Mouse (Mus musculus): ENCODE results near the gene Olfr172. TPM values are rescaled to one million over a fixed set of nuclear protein-coding genes. Genes with fewer than 3 reads are reported as not detected.

Olfr172 gene
- polyA plus RNA-seq, 1 experiment from 2014 or later: not detected

DNA sequence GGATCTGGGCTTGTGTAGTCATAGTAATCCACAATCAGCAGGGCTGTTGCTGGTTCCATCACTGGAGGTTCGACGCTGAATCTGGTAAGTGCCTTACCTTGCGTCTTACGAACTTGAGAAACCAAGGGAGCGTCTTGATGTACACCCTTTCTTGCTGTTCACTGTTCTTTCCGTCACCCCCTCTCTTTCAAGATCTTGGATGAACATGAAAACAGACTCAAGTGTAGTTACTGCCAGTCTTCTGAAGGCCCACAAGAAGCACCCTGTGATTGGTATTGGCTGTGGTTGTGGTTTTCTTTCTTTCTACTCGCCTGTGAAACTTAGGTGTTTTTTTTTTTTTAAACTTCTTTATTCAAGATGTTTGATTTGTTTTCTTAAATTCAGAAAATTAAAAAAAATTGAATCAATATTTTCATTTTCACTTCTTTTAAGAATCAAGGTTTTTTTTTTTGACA lies 44.3 kb downstream of the Olfr172 start, which contains the start of gene Gpr15:
Gpr15 (minus strand) TSS at position 405 of the 455 bp plus-strand sequence.
- no peak within 1 kb of the TSS for H3K27ac ChIP-seq
- no peaks in the 10 kb centered on the region for H3K27me3 ChIP-seq (replicated peaks)
- no peaks in the 10 kb centered on the region for H3K4me1 ChIP-seq
- no peak within 1 kb of the TSS for H3K4me3 ChIP-seq
- H3K9me3 ChIP-seq (replicated peaks): no peaks in the 10 kb centered on the region
- no peak for ATAC-seq
- no peak within 1 kb of the TSS for H3K9ac ChIP-seq
- H3K36me3 ChIP-seq: no peaks in the 10 kb centered on the region
- no peak within 1 kb of the TSS for H3K4me2 ChIP-seq
- 81% methylated on average over 7 of the region's 7 CpGs for WGBS (ENCODE audit: insufficient replicate concordance)

DNA sequence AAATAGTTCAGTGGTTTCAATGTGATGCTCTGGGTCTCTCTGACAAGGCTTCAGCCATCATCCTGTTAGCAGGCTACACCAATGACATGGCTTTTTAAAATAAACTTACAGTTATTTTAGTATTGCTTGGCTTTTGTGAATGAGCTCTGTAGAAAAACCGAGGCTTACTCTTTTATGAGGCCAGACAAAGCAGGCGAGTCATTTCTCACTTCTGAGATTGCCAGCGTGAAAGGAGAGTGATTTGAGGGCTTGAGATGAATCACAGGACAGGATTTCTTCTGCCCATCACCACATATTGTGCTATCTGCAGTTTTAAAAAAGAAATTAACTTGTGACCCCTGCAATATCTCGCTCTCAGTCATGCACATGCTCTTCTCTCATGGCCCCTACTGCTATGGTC lies 48.0 kb downstream of the Olfr172 start:
- H3K9ac ChIP-seq: no peak overlapping the region
- H3K4me3 ChIP-seq: no peak overlapping the region
- no peak for ATAC-seq
- H3K27ac ChIP-seq: no peak overlapping the region
- no peak overlapping the region for H3K4me2 ChIP-seq
- H3K9me3 ChIP-seq (replicated peaks): no peaks in the 10 kb centered on the region
- no peaks in the 10 kb centered on the region for H3K36me3 ChIP-seq
- 53% methylated on average over 4 of the region's 4 CpGs for WGBS (ENCODE audit: insufficient replicate concordance)
- no peaks in the 10 kb centered on the region for H3K27me3 ChIP-seq (replicated peaks)
- no peaks in the 10 kb centered on the region for H3K4me1 ChIP-seq

DNA sequence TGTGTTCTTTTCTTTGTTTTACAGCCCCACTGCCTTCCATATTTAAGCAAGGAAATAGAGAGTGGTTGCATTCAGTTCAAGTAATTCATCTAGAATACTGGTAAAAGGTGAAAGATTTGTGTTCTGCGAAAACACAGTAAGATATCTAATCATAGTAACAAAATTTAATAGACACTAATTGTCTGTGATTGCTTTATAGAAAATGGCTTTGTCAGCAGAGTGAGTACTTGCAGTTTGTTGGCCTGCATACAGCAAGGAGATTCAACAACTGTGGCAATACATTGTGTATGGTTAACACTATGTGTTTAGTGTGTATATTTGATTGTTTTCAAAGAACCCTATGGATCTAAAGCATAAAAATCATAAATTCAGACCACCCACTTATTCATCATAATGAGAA lies 49.8 kb downstream of the Olfr172 start:
- ATAC-seq: no peak
- WGBS (ENCODE audit: insufficient replicate concordance): 75% methylated on average over 1 of the region's 1 CpGs
- Histone ChIP-seq H3K4me2 (no peak overlapping the region), H3K9me3 (replicated peaks) (no peaks in the 10 kb centered on the region), H3K27ac (no peak overlapping the region), H3K36me3 (no peaks in the 10 kb centered on the region), H3K4me1 (peaks cover 5% of the 10 kb centered on the region; the same call in 1 of the 2 replicates), H3K4me3 (no peak overlapping the region), H3K27me3 (replicated peaks) (no peaks in the 10 kb centered on the region), H3K9ac (no peak overlapping the region)

DNA sequence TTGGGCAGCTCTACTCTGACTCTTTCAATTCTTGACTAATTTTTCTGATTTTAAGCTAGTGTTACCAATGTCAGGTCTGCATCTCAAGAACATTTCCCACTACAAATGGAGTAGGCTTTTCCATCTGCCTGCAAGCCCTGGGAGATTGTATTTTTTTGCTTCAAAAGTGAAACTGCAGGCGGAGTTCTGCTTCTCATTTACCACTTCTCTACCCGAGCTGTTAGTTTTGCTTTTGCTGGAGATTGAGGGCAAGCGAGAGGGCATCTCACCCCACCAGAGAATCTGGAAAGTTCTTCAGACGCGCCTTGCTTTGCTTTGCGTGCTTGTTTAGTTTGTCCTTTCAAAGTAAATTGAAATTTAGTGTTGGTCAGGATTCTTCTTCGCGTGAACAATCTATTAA lies 50.8 kb downstream of the Olfr172 start:
- no peaks in the 10 kb centered on the region for H3K36me3 ChIP-seq
- H3K9ac ChIP-seq: no peak overlapping the region
- 65% methylated on average over 8 of the region's 8 CpGs for WGBS (ENCODE audit: insufficient replicate concordance)
- H3K9me3 ChIP-seq (replicated peaks): no peaks in the 10 kb centered on the region
- peaks cover 5% of the 10 kb centered on the region; the same call in 1 of the 2 replicates for H3K4me1 ChIP-seq
- ATAC-seq: no peak
- H3K4me2 ChIP-seq: no peak overlapping the region
- no peak overlapping the region for H3K27ac ChIP-seq
- no peak overlapping the region for H3K4me3 ChIP-seq
- no peaks in the 10 kb centered on the region for H3K27me3 ChIP-seq (replicated peaks)

Small RNA genes lying within 50 kb of the gene (microRNA-seq; reads per million reads assigned to microRNA genes)
- not detected for gene Gm27564

Other genes starting within 250 kb of the Olfr172 start
- 60.1 TPM in 2 replicates for gene St3gal6, start 238.9 kb downstream of the Olfr172 start, polyA plus RNA-seq (2016; fragmentation: Nextera tagmentation; extraction: Ambion mirVana)
- not detected in 2 replicates for gene Gm813, start 146.2 kb downstream of the Olfr172 start, polyA plus RNA-seq (2016; fragmentation: Nextera tagmentation; extraction: Ambion mirVana)
- gene E330017A01Rik, start 124.4 kb downstream of the Olfr172 start, polyA plus RNA-seq (2016; fragmentation: Nextera tagmentation; extraction: Ambion mirVana): not detected in 2 replicates
- gene Cpox, start 92.9 kb downstream of the Olfr172 start, polyA plus RNA-seq (2016; fragmentation: Nextera tagmentation; extraction: Ambion mirVana): 692 and 703 TPM in 2 replicates
- gene Gpr15, start 44.1 kb downstream of the Olfr172 start, polyA plus RNA-seq (2016; fragmentation: Nextera tagmentation; extraction: Ambion mirVana): not detected in 2 replicates
- 41.3 and 41.8 TPM in 2 replicates for gene Cldnd1, start 35.3 kb downstream of the Olfr172 start, polyA plus RNA-seq (2016; fragmentation: Nextera tagmentation; extraction: Ambion mirVana)
- gene Olfr173, start 37.1 kb upstream of the Olfr172 start, polyA plus RNA-seq (2016; fragmentation: Nextera tagmentation; extraction: Ambion mirVana): not detected in 2 replicates
- not detected in 2 replicates for gene Olfr175-ps1, start 63.6 kb upstream of the Olfr172 start, polyA plus RNA-seq (2016; fragmentation: Nextera tagmentation; extraction: Ambion mirVana)
- gene Olfr177, start 111.6 kb upstream of the Olfr172 start, polyA plus RNA-seq (2016; fragmentation: Nextera tagmentation; extraction: Ambion mirVana): not detected in 2 replicates
- gene Olfr178, start 128.9 kb upstream of the Olfr172 start, polyA plus RNA-seq (2016; fragmentation: Nextera tagmentation; extraction: Ambion mirVana): not detected in 2 replicates
- not detected in 2 replicates for gene Olfr181, start 165.6 kb upstream of the Olfr172 start, polyA plus RNA-seq (2016; fragmentation: Nextera tagmentation; extraction: Ambion mirVana)
- gene Olfr180, start 166.2 kb upstream of the Olfr172 start, polyA plus RNA-seq (2016; fragmentation: Nextera tagmentation; extraction: Ambion mirVana): not detected in 2 replicates
- not detected in 2 replicates for gene Olfr183, start 232.2 kb upstream of the Olfr172 start, polyA plus RNA-seq (2016; fragmentation: Nextera tagmentation; extraction: Ambion mirVana)

Measured in liver, embryonic 12.5 days (tissue).